Mouse (Mus musculus) embryonic facial prominence, embryonic 10.5 days (tissue): ENCODE measurements around the gene Hipk2. TPM values are rescaled to one million over a fixed set of nuclear protein-coding genes. Genes with fewer than 3 reads are reported as not detected.

ENCODE experiments used
- DNase-seq: peaks from one replicate; pipeline ENCODE4 v3.0.0-alpha.2; 2017; ENCODE audit warnings: low spot score
- H3K27ac ChIP-seq: fragments of 300-500 bp; sonication (generic); replicated peaks from 2 replicates; pipeline ENCODE4 v1.5.1; 2016; ENCODE audit warnings: mild to moderate bottlenecking
- H3K27me3 ChIP-seq: fragments of 300-500 bp; sonication (generic); replicated peaks from 2 replicates; pipeline ENCODE4 v1.6.1; 2016; ENCODE audit warnings: low read depth, mild to moderate bottlenecking; ENCODE audit not compliant: poor library complexity, severe bottlenecking
- H3K36me3 ChIP-seq: fragments of 300-500 bp; sonication (generic); replicated peaks from 2 replicates; pipeline ENCODE4 v1.6.1; 2016; ENCODE audit warnings: mild to moderate bottlenecking, moderate library complexity
- H3K4me1 ChIP-seq: fragments of 300-500 bp; sonication (generic); 2 replicates; pipeline ENCODE4 v1.6.1; 2016
- H3K4me3 ChIP-seq: fragments of 300-500 bp; sonication (generic); 2 replicates; pipeline ENCODE4 v1.5.1; 2016; ENCODE audit warnings: mild to moderate bottlenecking, moderate library complexity
- H3K9me3 ChIP-seq: fragments of 300-500 bp; sonication (generic); 2 replicates; pipeline ENCODE4 v1.6.1; 2016; ENCODE audit warnings: mild to moderate bottlenecking
- WGBS: fragments of 180-500 bp; shearing (Covaris S2); methylation state at CpG from one replicate; pipeline ENCODE4 v1.1.7; 2016; 5-methylcytosine and 5-hydroxymethylcytosine counted together
- polyA plus RNA-seq: library from polyadenylated mRNA; unstranded; fragments of >200 nt; fragmentation: Nextera tagmentation; extraction: Ambion mirVana; gene quantifications from 2 replicates; pipeline ENCODE4 v1.2.1, GENCODE M21; 2016

Hipk2 gene
- polyA plus RNA-seq, 1 experiment from 2014 or later = 24.5 TPM

- H3K27me3 ChIP-seq = no peaks in the 10 kb centered on the region
- no peak overlapping the region for H3K27ac ChIP-seq
- no peak overlapping the region for H3K4me3 ChIP-seq
- H3K36me3 ChIP-seq = no peaks in the 10 kb centered on the region
- peaks cover 6% of the 10 kb centered on the region; the same call in 1 of the 2 replicates for H3K4me1 ChIP-seq
- H3K9me3 ChIP-seq = no peaks in the 10 kb centered on the region
- 91% methylated on average over 4 of the region's 4 CpGs for WGBS
- DNase-seq = no peak
These were observed 40.6 kb upstream of the Hipk2 start for GRCm38 (mm10) chr6:38916571-38916970.

GRCm38 (mm10) chr6:38915776-38916175 lies 39.8 kb upstream of the Hipk2 start:
- H3K9me3 ChIP-seq = no peaks in the 10 kb centered on the region
- H3K27ac ChIP-seq = no peak overlapping the region

GRCm38 (mm10) chr6:38914181-38914580 lies 38.2 kb upstream of the Hipk2 start:
- H3K36me3 ChIP-seq = no peaks in the 10 kb centered on the region
- H3K4me3 ChIP-seq = no peak overlapping the region
- no peak for DNase-seq
- 85% methylated on average over 10 of the region's 10 CpGs for WGBS
- 0 out of 2 replicates have a peak, but pooled peaks cover 4% of the 10 kb centered on the region for H3K4me1 ChIP-seq
- H3K27me3 ChIP-seq = no peaks in the 10 kb centered on the region
- no peak overlapping the region for H3K27ac ChIP-seq
- H3K9me3 ChIP-seq = no peaks in the 10 kb centered on the region

More at GRCm38 (mm10) chr6:38915776-38916175, 39.8 kb upstream of the Hipk2 start:
- DNase-seq = no peak
- Histone ChIP-seq H3K36me3 (no peaks in the 10 kb centered on the region), H3K27me3 (no peaks in the 10 kb centered on the region), H3K4me3 (no peak overlapping the region), H3K4me1 (0 out of 2 replicates have a peak, but pooled peaks cover 4% of the 10 kb centered on the region)
- 53% methylated on average over 5 of the region's 5 CpGs for WGBS

- H3K4me1 ChIP-seq = 0 out of 2 replicates have a peak, but pooled peaks cover 4% of the 10 kb centered on the region
- H3K27ac ChIP-seq = no peak overlapping the region
- H3K9me3 ChIP-seq = no peaks in the 10 kb centered on the region
- 73% methylated on average over 13 of the region's 13 CpGs for WGBS
- no peaks in the 10 kb centered on the region for H3K27me3 ChIP-seq
- H3K36me3 ChIP-seq = no peaks in the 10 kb centered on the region
- DNase-seq = no peak
- H3K4me3 ChIP-seq = no peak overlapping the region
These were observed 37.5 kb upstream of the Hipk2 start for GRCm38 (mm10) chr6:38913386-38914042.

DNA sequence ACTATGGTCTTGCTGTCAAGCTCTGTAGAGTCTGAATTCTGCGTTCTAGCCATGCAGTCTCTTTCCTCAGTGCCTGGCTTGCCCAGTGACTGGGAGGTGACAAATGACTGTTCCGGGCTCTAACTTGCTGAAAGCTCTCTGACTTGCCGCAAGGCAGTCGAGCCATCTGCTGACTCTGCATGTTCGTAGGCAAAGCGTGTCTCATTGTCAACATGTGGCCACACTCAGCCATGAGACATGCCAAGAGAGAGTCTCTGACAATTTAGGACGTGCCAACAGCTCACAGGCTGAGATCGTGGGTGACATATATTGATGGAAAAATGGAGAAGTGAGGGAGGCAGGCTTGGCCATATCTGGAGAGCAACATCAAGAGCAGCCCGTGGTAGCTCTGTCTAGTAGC lies 36.9 kb upstream of the Hipk2 start:
- Histone ChIP-seq H3K4me3 (no peak overlapping the region), H3K36me3 (no peaks in the 10 kb centered on the region), H3K9me3 (no peaks in the 10 kb centered on the region), H3K27ac (no peak overlapping the region), H3K4me1 (0 out of 2 replicates have a peak, but pooled peaks cover 4% of the 10 kb centered on the region), H3K27me3 (no peaks in the 10 kb centered on the region)
- no peak for DNase-seq
- 86% methylated on average over 9 of the region's 9 CpGs for WGBS

GRCm38 (mm10) chr6:38912121-38912660 lies 36.2 kb upstream of the Hipk2 start:
- Histone ChIP-seq H3K36me3 (no peaks in the 10 kb centered on the region), H3K27ac (no peak overlapping the region), H3K27me3 (no peaks in the 10 kb centered on the region), H3K4me3 (no peak overlapping the region), H3K9me3 (no peaks in the 10 kb centered on the region), H3K4me1 (0 out of 2 replicates have a peak, but pooled peaks cover 4% of the 10 kb centered on the region)
- DNase-seq = no peak

DNA sequence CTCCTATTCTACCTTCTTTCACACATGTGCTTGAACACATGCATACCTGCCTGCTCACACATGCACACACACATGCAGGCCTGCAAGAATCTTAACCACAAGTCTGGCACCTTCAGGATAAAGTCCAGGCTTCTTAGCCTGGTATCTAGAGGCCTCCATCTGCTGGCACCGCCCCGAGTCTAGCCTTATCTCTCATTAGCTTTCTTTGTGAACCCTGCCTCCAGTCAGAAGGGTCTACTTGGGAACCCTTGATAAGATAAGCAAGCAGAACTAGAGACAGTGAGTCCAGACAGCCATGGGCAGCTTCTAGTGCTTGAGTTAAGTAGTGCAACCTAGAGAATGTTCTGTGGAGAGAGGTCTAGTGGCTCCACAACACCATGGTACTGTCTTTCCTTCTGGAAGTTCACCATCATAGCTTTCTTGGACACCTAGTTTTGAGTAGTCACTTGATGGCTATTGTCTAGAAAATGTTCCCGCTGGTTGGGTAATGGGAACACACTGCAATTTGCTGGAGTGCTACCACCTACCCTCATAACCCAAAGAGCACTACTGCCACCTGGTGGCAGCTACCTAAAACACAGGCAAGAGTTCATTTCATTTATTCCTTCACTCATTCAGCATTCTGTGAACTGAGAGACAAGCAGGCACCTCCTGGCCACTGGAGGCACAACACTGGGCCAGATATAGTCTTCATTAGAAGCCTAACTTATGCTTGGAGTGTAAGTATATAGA lies 35.0 kb upstream of the Hipk2 start:
- WGBS = 64% methylated on average over 3 of the region's 3 CpGs
- DNase-seq = peak; percentile 66
- no peaks in the 10 kb centered on the region for H3K36me3 ChIP-seq
- no peaks in the 10 kb centered on the region for H3K9me3 ChIP-seq
- H3K27me3 ChIP-seq = no peaks in the 10 kb centered on the region
- H3K27ac ChIP-seq = peak overlapping the region; percentile 51; the same call in 1 of the 2 replicates
- H3K4me1 ChIP-seq = 0 out of 2 replicates have a peak, but pooled peaks cover 3% of the 10 kb centered on the region
- no peak overlapping the region for H3K4me3 ChIP-seq

GRCm38 (mm10) chr6:38908401-38908800 lies 32.4 kb upstream of the Hipk2 start:
- H3K27me3 ChIP-seq = no peaks in the 10 kb centered on the region
- no peaks in the 10 kb centered on the region for H3K9me3 ChIP-seq
- H3K4me1 ChIP-seq = no peaks in the 10 kb centered on the region
- H3K4me3 ChIP-seq = no peak overlapping the region
- WGBS = 80% methylated on average over 6 of the region's 6 CpGs
- no peaks in the 10 kb centered on the region for H3K36me3 ChIP-seq
- no peak for DNase-seq
- H3K27ac ChIP-seq = no peak overlapping the region

DNA sequence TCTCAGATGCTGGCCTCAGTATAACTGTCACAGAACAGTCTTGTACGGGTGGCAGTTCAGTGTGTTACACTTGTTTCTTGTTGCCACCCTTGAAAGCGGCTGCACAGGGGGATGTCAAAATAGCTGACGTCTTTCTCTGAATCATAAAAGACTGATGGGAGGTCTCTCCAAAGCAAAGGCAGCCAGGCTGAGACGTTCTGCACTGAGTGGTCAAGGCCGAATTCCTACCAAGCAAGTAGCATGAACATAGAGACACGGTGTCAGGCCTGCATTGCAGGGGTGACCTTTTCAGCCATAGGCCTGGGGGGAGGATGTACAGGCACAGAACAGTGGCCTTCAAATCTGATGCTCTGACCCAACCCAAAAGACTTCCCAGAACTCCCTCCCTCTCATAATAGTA lies 30.0 kb upstream of the Hipk2 start:
- Histone ChIP-seq H3K36me3 (no peaks in the 10 kb centered on the region), H3K9me3 (no peaks in the 10 kb centered on the region), H3K4me1 (no peaks in the 10 kb centered on the region), H3K27me3 (no peaks in the 10 kb centered on the region), H3K4me3 (no peak overlapping the region), H3K27ac (no peak overlapping the region)
- WGBS = 82% methylated on average over 6 of the region's 6 CpGs
- DNase-seq = no peak

- no peaks in the 10 kb centered on the region for H3K27me3 ChIP-seq
- H3K36me3 ChIP-seq = no peaks in the 10 kb centered on the region
- H3K9me3 ChIP-seq = no peaks in the 10 kb centered on the region
- H3K4me3 ChIP-seq = no peak overlapping the region
- no peak overlapping the region for H3K27ac ChIP-seq
- WGBS = 90% methylated on average over 10 of the region's 10 CpGs
- DNase-seq = no peak
- H3K4me1 ChIP-seq = no peaks in the 10 kb centered on the region
These were observed 27.0 kb upstream of the Hipk2 start for GRCm38 (mm10) chr6:38902820-38903439.

GRCm38 (mm10) chr6:38901636-38902035 lies 25.7 kb upstream of the Hipk2 start:
- H3K36me3 ChIP-seq = no peaks in the 10 kb centered on the region
- no peaks in the 10 kb centered on the region for H3K27me3 ChIP-seq
- no peaks in the 10 kb centered on the region for H3K9me3 ChIP-seq
- 89% methylated on average over 3 of the region's 3 CpGs for WGBS
- no peak overlapping the region for H3K27ac ChIP-seq
- H3K4me3 ChIP-seq = no peak overlapping the region
- H3K4me1 ChIP-seq = peaks cover 9% of the 10 kb centered on the region
- DNase-seq = no peak

DNA sequence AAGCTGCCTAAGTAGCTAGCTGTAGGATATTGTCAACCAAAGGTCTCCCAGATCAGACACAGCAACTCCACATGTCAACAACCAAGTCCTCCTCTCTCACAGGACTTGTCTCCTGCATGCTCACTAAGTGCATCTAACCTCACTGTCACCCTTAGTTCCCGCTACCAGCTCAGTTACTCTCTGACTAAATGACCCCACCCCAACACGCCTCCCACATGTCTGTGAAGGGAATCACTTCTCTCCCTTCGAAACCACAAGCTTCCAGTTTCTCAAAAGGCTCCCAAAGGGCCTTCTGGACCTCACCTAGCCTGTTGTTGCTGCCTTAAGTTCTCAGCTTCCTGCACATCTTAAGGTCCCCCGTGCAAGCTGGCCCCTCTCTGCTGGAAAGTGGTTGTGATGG lies 25.2 kb upstream of the Hipk2 start:
- 87% methylated on average over 4 of the region's 4 CpGs for WGBS
- H3K27ac ChIP-seq = no peak overlapping the region

More for the DNA sequence above, 25.2 kb upstream of the Hipk2 start:
- DNase-seq = no peak
- no peak overlapping the region for H3K4me3 ChIP-seq
- H3K36me3 ChIP-seq = no peaks in the 10 kb centered on the region
- peaks cover 11% of the 10 kb centered on the region for H3K4me1 ChIP-seq
- H3K27me3 ChIP-seq = no peaks in the 10 kb centered on the region
- no peaks in the 10 kb centered on the region for H3K9me3 ChIP-seq
